Mouse (Mus musculus) gastrocnemius, postnatal 10 days (tissue): Measurements from ENCODE around the gene Tle4. TPM values are rescaled to one million over a fixed set of nuclear protein-coding genes. Genes with fewer than 3 reads are reported as not detected.

Source experiments
- DNase-seq: peaks from one replicate; pipeline ENCODE4 v3.0.0; 2021; ENCODE audit warnings: mixed read lengths
- total RNA-seq, 2 experiments: library from RNA; stranded (reverse); gene quantifications; 2 replicates each; pipeline ENCODE4 v1.2.3; 2021

The Tle4 gene
- total RNA-seq, 2 experiments from 2014 or later: 20.3 to 21.1 TPM

- no peak for DNase-seq
These were observed 5.9 kb downstream of the Tle4 start for GRCm38 (mm10) chr19:14591809-14592535.

- DNase-seq: no peak
These were observed 7.7 kb downstream of the Tle4 start for GRCm38 (mm10) chr19:14590154-14590553.

- no peak for DNase-seq
These were observed 9.4 kb downstream of the Tle4 start for GRCm38 (mm10) chr19:14588221-14589123.

GRCm38 (mm10) chr19:14586171-14586570, 11.7 kb downstream of the Tle4 start:
- DNase-seq: no peak

GRCm38 (mm10) chr19:14585731-14586130, 12.1 kb downstream of the Tle4 start:
- no peak for DNase-seq

- DNase-seq: no peak
These were observed 12.6 kb downstream of the Tle4 start for GRCm38 (mm10) chr19:14585235-14585634.

- no peak for DNase-seq
These were observed 19.2 kb downstream of the Tle4 start for GRCm38 (mm10) chr19:14578698-14579097.

- no peak for DNase-seq
These were observed 19.8 kb downstream of the Tle4 start for GRCm38 (mm10) chr19:14578016-14578415.

GRCm38 (mm10) chr19:14576311-14576710, 21.5 kb downstream of the Tle4 start:
- no peak for DNase-seq

GRCm38 (mm10) chr19:14568879-14569278, 29.0 kb downstream of the Tle4 start:
- no peak for DNase-seq

- no peak for DNase-seq
These were observed 30.8 kb downstream of the Tle4 start for GRCm38 (mm10) chr19:14567081-14567480.

GRCm38 (mm10) chr19:14566564-14567021, 31.3 kb downstream of the Tle4 start:
- DNase-seq: no peak

- no peak for DNase-seq
These were observed 32.3 kb downstream of the Tle4 start for GRCm38 (mm10) chr19:14565424-14566069.

- no peak for DNase-seq
These were observed 34.4 kb downstream of the Tle4 start for GRCm38 (mm10) chr19:14563273-14563959.

- no peak for DNase-seq
These were observed 50.0 kb downstream of the Tle4 start for GRCm38 (mm10) chr19:14547871-14548270.

GRCm38 (mm10) chr19:14547133-14547842, 50.6 kb downstream of the Tle4 start:
- no peak for DNase-seq

- DNase-seq: no peak
These were observed 52.4 kb downstream of the Tle4 start for GRCm38 (mm10) chr19:14545485-14545884.

GRCm38 (mm10) chr19:14543305-14543704, 54.5 kb downstream of the Tle4 start:
- no peak for DNase-seq

GRCm38 (mm10) chr19:14540678-14541077, 57.2 kb downstream of the Tle4 start:
- DNase-seq: no peak

GRCm38 (mm10) chr19:14536676-14537075, 61.2 kb downstream of the Tle4 start:
- DNase-seq: no peak

GRCm38 (mm10) chr19:14534447-14534846, 63.4 kb downstream of the Tle4 start:
- no peak for DNase-seq
